Mouse (Mus musculus): ENCODE measurements around the gene Wdr6. TPM values are rescaled to one million over a fixed set of nuclear protein-coding genes. Genes with fewer than 3 reads are reported as not detected.

Gene Wdr6
- polyA plus RNA-seq, 1 experiment, result 8.0 TPM

DNA sequence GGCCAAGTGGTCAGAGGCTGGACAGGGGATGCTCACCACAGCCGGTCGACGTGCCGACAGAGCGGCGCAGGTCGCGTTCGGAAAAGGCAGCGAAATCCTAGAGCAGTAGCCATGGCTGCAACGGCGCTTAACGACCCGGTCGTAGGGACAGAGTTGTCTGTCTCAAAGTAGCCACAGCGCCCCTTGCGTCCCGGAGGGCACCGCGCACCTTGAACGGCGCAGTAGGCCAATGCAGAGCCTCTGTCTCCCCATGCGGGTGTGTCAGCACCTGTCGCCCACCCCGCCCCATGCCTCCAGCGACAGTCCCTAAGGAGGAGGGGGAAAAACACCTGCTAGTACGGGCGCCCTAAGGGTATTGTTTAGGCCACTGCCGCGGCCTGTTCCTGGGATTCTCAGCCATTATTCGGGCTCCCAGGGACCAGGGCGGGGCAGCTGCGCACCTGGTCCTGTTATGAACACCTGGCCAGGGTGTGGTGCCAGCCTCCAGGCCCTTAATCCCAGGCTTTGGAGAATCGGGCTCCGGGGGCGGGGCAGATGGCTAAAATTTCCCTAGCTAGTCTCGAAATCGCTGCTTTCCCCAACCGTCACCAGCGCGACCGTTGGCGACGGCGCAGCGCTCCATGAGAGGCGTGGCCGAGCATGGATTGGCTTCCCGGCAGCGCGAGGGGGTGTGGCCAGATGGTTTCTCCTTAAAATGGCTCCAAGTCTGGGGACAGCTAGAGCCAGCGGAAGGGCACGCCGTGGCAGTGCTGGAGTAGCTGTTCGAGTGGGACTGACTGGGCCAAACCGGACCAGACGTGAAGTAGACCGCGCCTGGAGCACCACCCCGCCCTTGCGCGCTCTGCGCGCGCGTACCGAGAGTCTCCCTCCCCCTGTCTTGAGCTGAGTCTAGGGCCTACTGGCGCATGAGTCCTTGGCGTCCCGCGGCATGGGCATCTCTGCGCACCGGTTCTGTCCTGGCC, 11.4 kb downstream of the Wdr6 start, which contains the start of gene Ndufaf3:
Gene Ndufaf3 (minus strand): TSS at position 620 of the 962 bp plus-strand sequence.
- Histone ChIP-seq H3K4me1 (ENCODE audit: control insufficient read depth, insufficient read depth, low read length) (peaks cover 12% of the 10 kb centered on the region), H3K27ac (ENCODE audit: insufficient read depth, low read depth, low read length) (peak within 1 kb of the TSS; percentile 88), H3K4me3 (ENCODE audit: insufficient read depth, low read length) (peak within 1 kb of the TSS; percentile 86)
- TF ChIP-seq CTCF (IDR thresholded peaks at IDR 0.05; ENCODE audit: low read depth, low read length) (no peak; the same call in 1 of the 2 replicates), POLR2A (IDR thresholded peaks at IDR 0.05; ENCODE audit: borderline replicate concordance, low read depth, low read length) (peak; percentile 97)

DNA sequence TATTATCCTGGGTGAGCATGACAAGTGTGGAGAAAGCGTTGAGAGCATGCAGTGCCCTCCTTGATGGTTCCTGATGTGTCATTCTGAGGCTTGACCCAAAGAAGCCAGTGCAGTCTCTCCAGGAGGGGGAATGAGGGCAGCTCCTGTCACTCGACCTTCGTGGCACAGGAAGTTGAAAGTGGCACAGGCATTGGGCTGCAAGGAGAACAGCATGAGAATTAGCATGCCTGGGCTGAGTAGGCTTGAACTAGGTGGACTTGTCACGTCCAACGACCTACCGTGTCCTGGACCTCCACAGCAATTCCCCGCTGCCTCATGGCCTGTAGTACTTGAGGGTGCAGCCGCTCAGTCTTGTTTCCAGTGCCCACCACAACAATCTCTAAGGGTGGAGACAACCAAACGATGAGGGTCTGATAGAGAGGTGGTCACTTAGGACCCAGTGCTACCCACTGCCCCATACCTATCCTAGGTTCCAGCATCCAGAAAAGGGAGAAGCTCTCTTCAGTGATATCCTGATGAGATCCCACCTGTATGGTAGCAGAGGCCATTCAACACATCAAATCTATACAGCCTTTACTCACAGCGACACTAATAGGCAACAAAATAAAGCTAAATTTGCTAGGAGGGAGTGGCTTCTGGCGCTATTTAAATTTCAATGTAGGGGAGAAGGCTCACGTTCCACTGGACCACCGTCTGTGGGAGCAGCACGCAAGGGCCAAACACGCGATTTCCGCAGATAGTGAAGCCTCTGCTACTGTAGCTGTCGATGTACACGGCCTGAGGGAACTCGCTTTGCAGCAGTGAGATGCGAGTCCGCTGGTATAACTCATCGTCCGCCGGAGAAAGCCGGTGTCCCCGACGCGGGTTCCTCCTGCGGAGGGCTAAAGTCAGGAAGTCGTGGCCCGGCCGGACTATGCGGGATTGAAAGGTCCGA, 12.4 kb downstream of the Wdr6 start:
- Histone ChIP-seq H3K4me1 (ENCODE audit: control insufficient read depth, insufficient read depth, low read length) (peaks cover 22% of the 10 kb centered on the region), H3K4me3 (ENCODE audit: insufficient read depth, low read length) (peak overlapping the region; percentile 86), H3K27ac (ENCODE audit: insufficient read depth, low read depth, low read length) (peak overlapping the region; percentile 66)
- TF ChIP-seq POLR2A (IDR thresholded peaks at IDR 0.05; ENCODE audit: borderline replicate concordance, low read depth, low read length) (no peak), CTCF (IDR thresholded peaks at IDR 0.05; ENCODE audit: low read depth, low read length) (no peak)

- TF ChIP-seq CTCF (IDR thresholded peaks at IDR 0.05; ENCODE audit: low read depth, low read length), result no peak
- no peak for TF ChIP-seq POLR2A (IDR thresholded peaks at IDR 0.05; ENCODE audit: borderline replicate concordance, low read depth, low read length)
- Histone ChIP-seq H3K4me3 (ENCODE audit: insufficient read depth, low read length) (no peak overlapping the region), H3K4me1 (ENCODE audit: control insufficient read depth, insufficient read depth, low read length) (peaks cover 22% of the 10 kb centered on the region), H3K27ac (ENCODE audit: insufficient read depth, low read depth, low read length) (no peak overlapping the region)
Observed at GRCm38 (mm10) chr9:108564131-108564530, 14.4 kb downstream of the Wdr6 start.

DNA sequence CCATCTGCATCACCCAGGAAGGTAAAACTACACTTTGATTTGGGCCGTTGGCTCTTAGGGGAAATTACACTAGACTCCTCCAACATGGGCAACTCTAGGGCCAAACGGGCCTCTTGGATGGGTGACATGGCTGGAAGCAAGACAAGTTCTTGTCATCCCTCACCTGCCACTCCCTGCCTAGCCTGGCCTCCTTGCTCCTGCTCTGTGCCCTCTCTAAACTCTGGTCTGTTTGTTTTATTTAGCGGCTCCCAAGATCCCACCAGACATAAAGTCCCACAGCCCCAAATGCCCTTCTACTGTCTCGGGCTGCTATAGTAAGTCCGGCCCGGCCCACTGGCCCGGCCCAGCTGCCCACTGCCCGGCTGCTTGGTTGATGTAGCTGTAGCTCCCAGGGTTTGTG, 14.9 kb downstream of the Wdr6 start:
- Histone ChIP-seq H3K4me3 (ENCODE audit: insufficient read depth, low read length) (no peak overlapping the region), H3K4me1 (ENCODE audit: control insufficient read depth, insufficient read depth, low read length) (peaks cover 19% of the 10 kb centered on the region), H3K27ac (ENCODE audit: insufficient read depth, low read depth, low read length) (no peak overlapping the region)
- no peak for TF ChIP-seq POLR2A (IDR thresholded peaks at IDR 0.05; ENCODE audit: borderline replicate concordance, low read depth, low read length)
- no peak for TF ChIP-seq CTCF (IDR thresholded peaks at IDR 0.05; ENCODE audit: low read depth, low read length)

- H3K27ac ChIP-seq (ENCODE audit: insufficient read depth, low read depth, low read length), result peak within 1 kb of the TSS; percentile 39; the same call in 1 of the 2 replicates
- TF ChIP-seq POLR2A (IDR thresholded peaks at IDR 0.05; ENCODE audit: borderline replicate concordance, low read depth, low read length) (0 out of 2 replicates have a peak, but pooled peaks have one; percentile 69), CTCF (IDR thresholded peaks at IDR 0.05; ENCODE audit: low read depth, low read length) (no peak)
- H3K4me1 ChIP-seq (ENCODE audit: control insufficient read depth, insufficient read depth, low read length), result peaks cover 24% of the 10 kb centered on the region
- H3K4me3 ChIP-seq (ENCODE audit: insufficient read depth, low read length), result peak within 1 kb of the TSS; percentile 74
Observed at GRCm38 (mm10) chr9:108560227-108560841, 18.2 kb downstream of the Wdr6 start, which contains the start of gene Impdh2. Impdh2 (plus strand) TSS chr9:108560286.

DNA sequence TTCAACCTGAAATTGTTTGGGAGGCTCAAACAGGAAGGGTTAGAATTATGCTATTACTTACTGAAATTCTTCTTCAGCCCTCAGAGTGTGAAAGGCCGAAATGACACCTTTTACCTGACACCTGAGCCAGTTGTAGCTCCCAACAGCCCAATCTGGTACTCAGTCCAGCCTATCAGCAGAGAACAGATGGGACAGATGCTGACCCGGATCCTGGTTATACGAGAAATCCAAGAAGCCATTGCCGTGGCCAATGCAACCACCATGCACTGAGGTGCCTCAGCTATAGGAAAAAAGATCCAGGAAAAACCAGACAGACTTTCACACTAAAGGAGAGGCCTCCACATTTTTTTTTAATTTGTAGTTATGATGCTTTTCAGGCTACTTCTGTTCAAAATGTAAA, 19.4 kb downstream of the Wdr6 start:
- H3K4me3 ChIP-seq (ENCODE audit: insufficient read depth, low read length), result no peak overlapping the region
- H3K4me1 ChIP-seq (ENCODE audit: control insufficient read depth, insufficient read depth, low read length), result peaks cover 24% of the 10 kb centered on the region
- no peak overlapping the region for H3K27ac ChIP-seq (ENCODE audit: insufficient read depth, low read depth, low read length)
- no peak for TF ChIP-seq POLR2A (IDR thresholded peaks at IDR 0.05; ENCODE audit: borderline replicate concordance, low read depth, low read length)
- TF ChIP-seq CTCF (IDR thresholded peaks at IDR 0.05; ENCODE audit: low read depth, low read length), result no peak

DNA sequence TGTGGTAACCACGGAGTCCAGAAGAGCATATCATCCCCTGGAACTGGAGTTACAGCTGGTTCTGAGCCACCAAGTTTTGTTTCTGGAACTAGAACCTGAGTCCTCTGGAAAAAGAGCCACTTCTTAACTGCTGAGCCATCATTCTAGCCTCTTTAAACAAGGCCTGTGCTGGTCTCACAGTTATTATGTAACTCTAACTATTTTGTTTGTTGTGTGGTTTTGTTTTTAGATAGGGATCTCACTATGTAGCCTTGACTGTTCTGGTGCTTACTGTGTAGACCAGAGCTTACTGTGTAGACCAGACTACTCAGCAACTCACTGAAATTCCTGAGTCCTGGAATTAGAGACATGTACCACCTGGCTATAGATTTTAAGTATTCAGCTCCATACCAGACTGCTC, 31.7 kb downstream of the Wdr6 start:
- no peaks in the 10 kb centered on the region for H3K4me1 ChIP-seq (ENCODE audit: control insufficient read depth, insufficient read depth, low read length)
- no peak for TF ChIP-seq CTCF (IDR thresholded peaks at IDR 0.05; ENCODE audit: low read depth, low read length)
- no peak for TF ChIP-seq POLR2A (IDR thresholded peaks at IDR 0.05; ENCODE audit: borderline replicate concordance, low read depth, low read length)
- no peak overlapping the region for H3K27ac ChIP-seq (ENCODE audit: insufficient read depth, low read depth, low read length)
- no peak overlapping the region for H3K4me3 ChIP-seq (ENCODE audit: insufficient read depth, low read length)

GRCm38 (mm10) chr9:108545986-108546385, 32.6 kb downstream of the Wdr6 start:
- TF ChIP-seq POLR2A (IDR thresholded peaks at IDR 0.05; ENCODE audit: borderline replicate concordance, low read depth, low read length), result no peak
- TF ChIP-seq CTCF (IDR thresholded peaks at IDR 0.05; ENCODE audit: low read depth, low read length), result no peak
- Histone ChIP-seq H3K4me3 (ENCODE audit: insufficient read depth, low read length) (no peak overlapping the region), H3K4me1 (ENCODE audit: control insufficient read depth, insufficient read depth, low read length) (no peaks in the 10 kb centered on the region), H3K27ac (ENCODE audit: insufficient read depth, low read depth, low read length) (no peak overlapping the region)

DNA sequence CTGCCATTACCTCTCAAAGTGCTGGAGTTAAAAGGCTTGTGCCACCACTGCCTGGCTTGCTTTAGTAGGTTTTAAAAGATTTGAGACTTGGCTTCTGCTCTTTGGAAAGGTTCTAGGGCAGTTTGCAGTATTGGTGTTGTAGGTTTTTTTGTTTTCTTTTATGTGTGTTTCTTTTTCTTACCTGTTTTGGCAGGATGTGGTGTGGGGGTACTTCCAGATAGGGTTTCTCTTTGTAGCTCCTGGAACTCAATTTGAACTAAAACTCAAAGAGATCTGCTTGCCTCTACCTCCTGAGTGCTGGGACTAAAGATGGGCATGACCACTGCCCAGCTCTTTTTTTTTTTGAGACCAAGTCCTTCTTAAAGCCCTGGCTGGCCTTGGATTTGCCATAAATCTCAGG, 37.7 kb downstream of the Wdr6 start:
- Histone ChIP-seq H3K4me1 (ENCODE audit: control insufficient read depth, insufficient read depth, low read length) (no peaks in the 10 kb centered on the region), H3K27ac (ENCODE audit: insufficient read depth, low read depth, low read length) (no peak overlapping the region)
- TF ChIP-seq POLR2A (IDR thresholded peaks at IDR 0.05; ENCODE audit: borderline replicate concordance, low read depth, low read length) (no peak), CTCF (IDR thresholded peaks at IDR 0.05; ENCODE audit: low read depth, low read length) (no peak)

More for the DNA sequence above, 37.7 kb downstream of the Wdr6 start:
- no peak overlapping the region for H3K4me3 ChIP-seq (ENCODE audit: insufficient read depth, low read length)

All from bone marrow macrophage, adult 2 months (primary cell).